ENCODE assay signal across 8 mouse cellular contexts in the genomic region with DNA sequence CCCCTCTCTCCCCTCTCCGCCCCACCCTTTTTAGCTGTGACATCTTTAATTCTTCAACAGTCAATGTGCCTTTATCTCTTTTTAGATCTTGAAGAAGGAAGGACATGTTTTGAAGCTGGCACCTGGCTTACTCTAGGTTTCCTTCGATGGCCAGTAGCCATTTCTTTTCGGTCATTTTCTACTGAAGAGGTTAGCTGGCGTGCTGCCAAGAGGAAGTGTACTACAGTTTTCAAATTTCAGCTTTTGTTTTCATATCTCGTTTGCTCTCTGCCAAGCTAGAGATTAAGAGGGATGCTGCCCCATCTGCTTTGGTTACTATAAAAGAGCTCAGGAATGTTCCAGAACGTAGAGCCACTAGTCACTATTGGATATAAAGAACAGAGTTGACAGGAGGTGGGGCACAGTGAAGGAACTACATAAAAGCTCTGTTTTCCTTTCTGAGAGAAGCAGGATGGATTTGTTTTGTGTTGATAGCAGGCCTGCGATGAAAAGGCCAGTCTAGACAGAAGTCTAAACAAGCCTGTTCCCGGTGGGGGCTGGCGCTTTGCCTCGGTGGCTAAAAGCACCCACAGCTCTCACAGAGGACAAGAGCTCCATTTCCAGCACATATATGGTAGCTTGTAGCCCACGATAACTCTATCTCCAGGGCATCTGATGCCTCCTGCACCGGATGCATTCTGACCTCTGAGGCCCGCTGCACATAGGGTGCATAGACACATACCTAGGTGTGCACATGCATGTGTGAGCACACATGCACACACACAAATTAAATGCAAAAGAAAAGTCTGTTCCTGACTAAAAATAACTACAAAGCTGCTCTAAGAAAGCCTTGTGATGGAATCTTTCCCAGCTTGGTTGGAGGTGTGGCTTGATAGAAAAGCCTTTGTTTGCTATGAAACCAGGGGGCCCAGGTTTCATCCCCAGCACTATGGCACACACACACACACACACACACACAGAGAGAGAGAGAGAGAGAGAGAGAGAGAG. TPM values are rescaled to one million over a fixed set of nuclear protein-coding genes. Genes with fewer than 3 reads are reported as not detected.
A peak's percentile ranks its signal among the peaks of the same experiment; 100 is the strongest.
DNase-seq lines count a peak whose midpoint lies in the region; ATAC-seq and TF ChIP-seq lines count a peak whose summit lies in the region.

No protein-coding gene starts in this region.

- H3K9ac ChIP-seq in heart, embryonic 11.5 days (ENCODE audit: low read depth, low read length) = no peak overlapping the region
- no peak overlapping the region for H3K9ac ChIP-seq in kidney, embryonic 15.5 days
- H3K9ac ChIP-seq in lung, postnatal 0 days (replicated peaks; ENCODE audit: low read depth) = no peak overlapping the region

- peak; percentile 47; the same call in 1 of the 2 replicates for TF ChIP-seq EP300 in lung, postnatal 0 days (IDR thresholded peaks at IDR 0.05)

- DNase-seq in right cerebral cortex, adult 18-20 months = peak; percentile 37
- no peak for DNase-seq in right cerebral cortex, postnatal 36 days (ENCODE audit: low spot score in 2 of 2)
- peak; percentile 93 for DNase-seq in brain, embryonic 14.5 days (ENCODE audit: low read depth)
- DNase-seq in lung, postnatal 0 days (ENCODE audit: low spot score) = peak; percentile 87
- peak; percentile 29 to 49 for DNase-seq in right cerebral cortex, adult 2 months (ENCODE audit: low spot score in 2 of 2)
- no peak for DNase-seq in frontal cortex, postnatal 10 days (ENCODE audit: low spot score in 2 of 2)

- TF ChIP-seq CTCF in brain, embryonic 14.5 days (IDR thresholded peaks at IDR 0.05; ENCODE audit: borderline replicate concordance, extremely low read depth, insufficient read depth, insufficient read length) = no peak
- TF ChIP-seq CTCF in lung, postnatal 0 days (IDR thresholded peaks at IDR 0.05) = no peak

- H3K9me3 ChIP-seq in heart, embryonic 11.5 days (replicated peaks; ENCODE audit: control insufficient read depth, low read length) = no peaks in the 10 kb centered on the region
- H3K9me3 ChIP-seq in kidney, embryonic 15.5 days (replicated peaks) = no peaks in the 10 kb centered on the region
- no peaks in the 10 kb centered on the region for H3K9me3 ChIP-seq in lung, postnatal 0 days (ENCODE audit: low read length)

- no peaks in the 10 kb centered on the region for H3K36me3 ChIP-seq in heart, embryonic 11.5 days (ENCODE audit: control insufficient read depth, insufficient read depth, low read length)
- no peaks in the 10 kb centered on the region for H3K36me3 ChIP-seq in kidney, embryonic 15.5 days
- no peaks in the 10 kb centered on the region for H3K36me3 ChIP-seq in lung, postnatal 0 days (ENCODE audit: insufficient read depth, low read length)

- H3K4me3 ChIP-seq in heart, embryonic 11.5 days (ENCODE audit: low read depth, low read length) = no peak overlapping the region
- H3K4me3 ChIP-seq in kidney, embryonic 15.5 days (replicated peaks) = no peak overlapping the region
- H3K4me3 ChIP-seq in lung, postnatal 0 days (ENCODE audit: low read depth, low read length) = no peak overlapping the region

- no peaks in the 10 kb centered on the region for H3K27me3 ChIP-seq in heart, embryonic 11.5 days (ENCODE audit: control insufficient read depth, insufficient read depth, low read length)
- H3K27me3 ChIP-seq in kidney, embryonic 15.5 days = no peaks in the 10 kb centered on the region
- H3K27me3 ChIP-seq in lung, postnatal 0 days (replicated peaks; ENCODE audit: insufficient read depth, low read length) = no peaks in the 10 kb centered on the region

- 23% methylated on average over 13 of the region's 13 CpGs for WGBS in heart, embryonic 11.5 days (ENCODE audit: insufficient replicate concordance)
- 36% methylated on average over 13 of the region's 13 CpGs for WGBS in kidney, embryonic 15.5 days
- WGBS in lung, postnatal 0 days = 7% methylated on average over 13 of the region's 13 CpGs

- peak overlapping the region; percentile 37 for H3K4me2 ChIP-seq in heart, embryonic 11.5 days
- H3K4me2 ChIP-seq in kidney, embryonic 15.5 days = peak overlapping the region; percentile 38; the same call in 1 of the 2 replicates
- H3K4me2 ChIP-seq in lung, postnatal 0 days (replicated peaks; ENCODE audit: low read depth, low read length) = peak overlapping the region; percentile 37

- H3K27ac ChIP-seq in heart, embryonic 11.5 days (ENCODE audit: low read depth, low read length) = peak overlapping the region; percentile 87
- H3K27ac ChIP-seq in kidney, embryonic 15.5 days = peak overlapping the region; percentile 97
- peak overlapping the region; percentile 92 for H3K27ac ChIP-seq in lung, postnatal 0 days (ENCODE audit: low read length)

- peak; percentile 43 for ATAC-seq in heart, embryonic 11.5 days (replicated peaks; ENCODE audit: insufficient number of reproducible peaks, low FRiP score, low TSS enrichment)
- peak; percentile 49 for ATAC-seq in kidney, embryonic 15.5 days (replicated peaks; ENCODE audit: low FRiP score)
- ATAC-seq in lung, postnatal 0 days = peak; percentile 57

- TF ChIP-seq POLR2A in brain, embryonic 14.5 days (IDR thresholded peaks at IDR 0.05; ENCODE audit: borderline replicate concordance, extremely low read depth, insufficient read depth, insufficient read length, poor library complexity, severe bottlenecking) = no peak

- H3K4me1 ChIP-seq in heart, embryonic 11.5 days (ENCODE audit: control insufficient read depth, insufficient read depth, low read length) = peaks cover 27% of the 10 kb centered on the region
- peaks cover 54% of the 10 kb centered on the region for H3K4me1 ChIP-seq in kidney, embryonic 15.5 days
- peaks cover 14% of the 10 kb centered on the region for H3K4me1 ChIP-seq in lung, postnatal 0 days (ENCODE audit: insufficient read depth, low read depth, low read length)

RNA-seq across cellular contexts. Expression of a gene that starts 42.7 kb away (rescaled TPM):
- 51.8 and 54.9 TPM in 2 replicates for polyA plus RNA-seq in brain, embryonic 14.5 days (2012; rRNA removed)
- 43.6 and 45.6 TPM in 2 replicates for polyA plus RNA-seq in heart, embryonic 11.5 days (2014; fragmentation: Nextera tagmentation; extraction: Ambion mirVana)
- 56.6 and 61.7 TPM in 2 replicates for polyA plus RNA-seq in kidney, embryonic 15.5 days (2015; fragmentation: Nextera tagmentation; extraction: Ambion mirVana)
- 38.0 and 39.9 TPM in 2 replicates for polyA plus RNA-seq in lung, postnatal 0 days (2015; fragmentation: Nextera tagmentation; extraction: Ambion mirVana)

Comparison
In these comparisons a context has a peak if more than half of its experiments do, and no peak if none do; other contexts are left out.
1. DNase-seq: peak in right cerebral cortex, adult 18-20 months (single experiment), brain, embryonic 14.5 days (single experiment), lung, postnatal 0 days (single experiment) and right cerebral cortex, adult 2 months (2 of 2); none in right cerebral cortex, postnatal 36 days (0 of 2) and frontal cortex, postnatal 10 days (0 of 2).
2. Peak in every context shown above with its lines, with median percentiles within 50 percentile points of each other: ATAC-seq, H3K27ac ChIP-seq and H3K4me2 ChIP-seq.